Mouse (Mus musculus): ENCODE results near the gene Fam120b. TPM values are rescaled to one million over a fixed set of nuclear protein-coding genes. Genes with fewer than 3 reads are reported as not detected.

Fam120b gene
- polyA plus RNA-seq, 2 experiments: 3.1 to 4.1 TPM

GRCm38 (mm10) chr17:15356526-15356925, 39.5 kb upstream of the Fam120b start:
- no peaks in the 10 kb centered on the region for H3K9me3 ChIP-seq (ENCODE audit: control insufficient read depth, low read length)
- TF ChIP-seq EP300 (IDR thresholded peaks at IDR 0.05; ENCODE audit: low read depth) (no peak), CTCF (IDR thresholded peaks at IDR 0.05; ENCODE audit: low read depth) (no peak)
- no peak for DNase-seq (ENCODE audit: low read depth in 3 of 3, low spot score in 3 of 3)
- no peak for ATAC-seq (ENCODE audit: insufficient read depth)
- H3K4me3 ChIP-seq (ENCODE audit: insufficient read depth in 1 of 2, low read depth in 2 of 2, low read length in 2 of 2): no peak overlapping the region
- H3K27ac ChIP-seq: no peak overlapping the region
- WGBS (ENCODE audit: insufficient replicate concordance): 72% methylated on average over 5 of the region's 5 CpGs
- no peak overlapping the region for H3K4me2 ChIP-seq (ENCODE audit: low read depth)
- H3K27me3 ChIP-seq (ENCODE audit: control insufficient read depth, insufficient read depth, low read length): no peaks in the 10 kb centered on the region
- H3K9ac ChIP-seq (replicated peaks): no peak overlapping the region
- no peaks in the 10 kb centered on the region; a peak in 1 of 4 replicates for H3K4me1 ChIP-seq (replicated peaks; ENCODE audit: control insufficient read depth in 2 of 2, insufficient read depth in 2 of 2, low read length in 1 of 2)
- no peaks in the 10 kb centered on the region for H3K36me3 ChIP-seq (replicated peaks; ENCODE audit: control insufficient read depth, insufficient read depth, low read depth)

DNA sequence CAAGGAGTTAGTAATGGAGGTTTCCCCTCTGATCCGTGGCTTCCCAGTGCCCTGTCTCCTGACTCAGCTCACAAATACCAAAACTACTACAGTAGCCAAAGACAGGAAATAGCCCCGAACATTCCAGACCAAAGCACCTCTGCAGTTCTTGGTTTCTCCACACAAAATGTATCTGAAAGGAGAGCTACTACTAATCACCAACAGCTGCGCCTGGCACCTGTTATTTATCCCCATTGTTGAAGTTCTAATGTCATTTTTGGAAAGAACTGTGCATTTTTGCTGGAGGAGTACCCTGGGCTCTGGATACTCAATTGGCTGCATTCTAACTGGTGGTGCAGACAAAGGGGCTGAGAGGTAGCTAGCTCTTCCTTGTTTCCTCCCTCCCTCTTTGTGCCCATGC, 38.9 kb upstream of the Fam120b start:
- Histone ChIP-seq H3K4me3 (ENCODE audit: insufficient read depth in 1 of 2, low read depth in 2 of 2, low read length in 2 of 2) (no peak overlapping the region), H3K9ac (replicated peaks) (no peak overlapping the region), H3K36me3 (replicated peaks; ENCODE audit: control insufficient read depth, insufficient read depth, low read depth) (no peaks in the 10 kb centered on the region), H3K9me3 (ENCODE audit: control insufficient read depth, low read length) (no peaks in the 10 kb centered on the region), H3K4me1 (replicated peaks; ENCODE audit: control insufficient read depth in 2 of 2, insufficient read depth in 2 of 2, low read length in 1 of 2) (no peaks in the 10 kb centered on the region; a peak in 1 of 4 replicates), H3K27me3 (ENCODE audit: control insufficient read depth, insufficient read depth, low read length) (no peaks in the 10 kb centered on the region), H3K4me2 (ENCODE audit: low read depth) (no peak overlapping the region), H3K27ac (no peak overlapping the region)
- WGBS (ENCODE audit: insufficient replicate concordance): 35% methylated on average over 3 of the region's 3 CpGs
- no peak for ATAC-seq (ENCODE audit: insufficient read depth)
- no peak for TF ChIP-seq CTCF (IDR thresholded peaks at IDR 0.05; ENCODE audit: low read depth)
- no peak for TF ChIP-seq EP300 (IDR thresholded peaks at IDR 0.05; ENCODE audit: low read depth)
- no peak for DNase-seq (ENCODE audit: low read depth in 3 of 3, low spot score in 3 of 3)

GRCm38 (mm10) chr17:15363656-15364055, 32.3 kb upstream of the Fam120b start:
- no peak for TF ChIP-seq CTCF (IDR thresholded peaks at IDR 0.05; ENCODE audit: low read depth)
- TF ChIP-seq EP300 (IDR thresholded peaks at IDR 0.05; ENCODE audit: low read depth): no peak
- Histone ChIP-seq H3K27ac (no peak overlapping the region), H3K4me1 (replicated peaks; ENCODE audit: control insufficient read depth in 2 of 2, insufficient read depth in 2 of 2, low read length in 1 of 2) (no peaks in the 10 kb centered on the region), H3K27me3 (ENCODE audit: control insufficient read depth, insufficient read depth, low read length) (no peaks in the 10 kb centered on the region), H3K4me2 (ENCODE audit: low read depth) (no peak overlapping the region), H3K9ac (replicated peaks) (no peak overlapping the region), H3K36me3 (replicated peaks; ENCODE audit: control insufficient read depth, insufficient read depth, low read depth) (no peaks in the 10 kb centered on the region), H3K4me3 (ENCODE audit: insufficient read depth in 1 of 2, low read depth in 2 of 2, low read length in 2 of 2) (no peak overlapping the region), H3K9me3 (ENCODE audit: control insufficient read depth, low read length) (no peaks in the 10 kb centered on the region)
- ATAC-seq (ENCODE audit: insufficient read depth): no peak
- WGBS (ENCODE audit: insufficient replicate concordance): 38% methylated on average over 3 of the region's 3 CpGs
- no peak for DNase-seq (ENCODE audit: low read depth in 3 of 3, low spot score in 3 of 3)

DNA sequence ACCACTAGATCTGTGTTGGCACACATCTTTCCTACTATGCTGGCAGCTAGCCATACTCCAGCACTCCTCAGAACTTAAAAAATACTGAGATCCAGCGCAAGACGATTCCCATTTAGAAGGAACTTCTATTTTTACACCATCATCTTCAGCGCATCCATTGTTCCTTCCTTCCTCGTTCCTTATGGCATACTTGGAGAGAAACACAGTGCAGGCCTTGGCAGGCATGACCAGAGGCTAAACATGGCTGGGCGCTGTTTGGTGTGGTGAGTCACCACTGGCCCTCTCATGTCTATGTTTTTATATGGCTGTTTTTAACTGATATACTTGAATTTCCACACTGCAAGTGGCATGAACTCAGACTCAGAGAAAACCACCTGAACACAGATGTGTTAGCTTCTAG, 30.4 kb upstream of the Fam120b start:
- DNase-seq (ENCODE audit: low read depth in 3 of 3, low spot score in 3 of 3): no peak
- TF ChIP-seq EP300 (IDR thresholded peaks at IDR 0.05; ENCODE audit: low read depth) (no peak), CTCF (IDR thresholded peaks at IDR 0.05; ENCODE audit: low read depth) (no peak)
- no peak for ATAC-seq (ENCODE audit: insufficient read depth)
- Histone ChIP-seq H3K27me3 (ENCODE audit: control insufficient read depth, insufficient read depth, low read length) (no peaks in the 10 kb centered on the region), H3K9ac (replicated peaks) (no peak overlapping the region), H3K4me3 (ENCODE audit: insufficient read depth in 1 of 2, low read depth in 2 of 2, low read length in 2 of 2) (no peak overlapping the region), H3K9me3 (ENCODE audit: control insufficient read depth, low read length) (no peaks in the 10 kb centered on the region), H3K4me1 (replicated peaks; ENCODE audit: control insufficient read depth in 2 of 2, insufficient read depth in 2 of 2, low read length in 1 of 2) (no peaks in the 10 kb centered on the region), H3K36me3 (replicated peaks; ENCODE audit: control insufficient read depth, insufficient read depth, low read depth) (no peaks in the 10 kb centered on the region), H3K4me2 (ENCODE audit: low read depth) (no peak overlapping the region), H3K27ac (no peak overlapping the region)
- WGBS (ENCODE audit: insufficient replicate concordance): 57% methylated on average over 5 of the region's 5 CpGs

- Histone ChIP-seq H3K27me3 (ENCODE audit: control insufficient read depth, insufficient read depth, low read length) (peaks cover 25% of the 10 kb centered on the region), H3K4me2 (ENCODE audit: low read depth) (no peak overlapping the region), H3K9me3 (ENCODE audit: control insufficient read depth, low read length) (no peaks in the 10 kb centered on the region), H3K36me3 (replicated peaks; ENCODE audit: control insufficient read depth, insufficient read depth, low read depth) (no peaks in the 10 kb centered on the region), H3K9ac (replicated peaks) (no peak overlapping the region), H3K4me1 (replicated peaks; ENCODE audit: control insufficient read depth in 2 of 2, insufficient read depth in 2 of 2, low read length in 1 of 2) (peaks cover 0 to 4% of the 10 kb centered on the region in 2 experiments; a peak in 1 of 4 replicates), H3K27ac (no peak overlapping the region), H3K4me3 (ENCODE audit: insufficient read depth in 1 of 2, low read depth in 2 of 2, low read length in 2 of 2) (no peak overlapping the region)
- 64% methylated on average over 14 of the region's 14 CpGs for WGBS (ENCODE audit: insufficient replicate concordance)
- no peak for ATAC-seq (ENCODE audit: insufficient read depth)
- TF ChIP-seq CTCF (IDR thresholded peaks at IDR 0.05; ENCODE audit: low read depth): no peak
- TF ChIP-seq EP300 (IDR thresholded peaks at IDR 0.05; ENCODE audit: low read depth): no peak
- no peak for DNase-seq (ENCODE audit: low read depth in 3 of 3, low spot score in 3 of 3)
Observed at GRCm38 (mm10) chr17:15370401-15370800, 25.6 kb upstream of the Fam120b start.
